18 mouse cellular contexts compared by ENCODE assay signal in genomic region chr13:117165071-117165470, GRCm38 (mm10). TPM values are rescaled to one million over a fixed set of nuclear protein-coding genes. Genes with fewer than 3 reads are reported as not detected.
DNase-seq lines count a peak whose midpoint lies in the region; ATAC-seq and TF ChIP-seq lines count a peak whose summit lies in the region.
"Had no signal": no experiment of that assay in that cellular context is flagged by ENCODE, and none has a peak within 500 bp of the region (broad histone marks: within the 10 kb centered on the region; RNA-seq: fewer than 3 reads in every experiment).

No protein-coding gene starts in this region.

- TF ChIP-seq CTCF in lung, postnatal 0 days (IDR thresholded peaks at IDR 0.05) = peak; percentile 15; the same call in 1 of the 2 replicates

- no peak overlapping the region for H3K4me3 ChIP-seq in lung, postnatal 0 days (ENCODE audit: low read depth, low read length)
- H3K4me3 ChIP-seq: heart, embryonic 12.5 days; liver, embryonic 13.5 days had no signal

- no peak overlapping the region for H3K9ac ChIP-seq in lung, postnatal 0 days (replicated peaks; ENCODE audit: low read depth)
- H3K9ac ChIP-seq: forebrain, postnatal 0 days; heart, embryonic 12.5 days; liver, embryonic 13.5 days had no signal

- ATAC-seq in lung, postnatal 0 days = no peak
- ATAC-seq: forebrain, postnatal 0 days; inflammation-experienced regulatory T-cells, adult 6 months had no signal

- no peak overlapping the region for H3K27ac ChIP-seq in lung, postnatal 0 days (ENCODE audit: low read length)
- H3K27ac ChIP-seq: liver, embryonic 13.5 days had no signal

- no peaks in the 10 kb centered on the region for H3K36me3 ChIP-seq in lung, postnatal 0 days (ENCODE audit: insufficient read depth, low read length)
- H3K36me3 ChIP-seq: heart, embryonic 12.5 days; liver, embryonic 13.5 days had no signal

- no peaks in the 10 kb centered on the region for H3K27me3 ChIP-seq in lung, postnatal 0 days (replicated peaks; ENCODE audit: insufficient read depth, low read length)
- H3K27me3 ChIP-seq: heart, embryonic 12.5 days; liver, embryonic 13.5 days had no signal

- no peak for TF ChIP-seq EP300 in lung, postnatal 0 days (IDR thresholded peaks at IDR 0.05)

- no peaks in the 10 kb centered on the region for H3K4me1 ChIP-seq in lung, postnatal 0 days (ENCODE audit: insufficient read depth, low read depth, low read length)
- H3K4me1 ChIP-seq: heart, embryonic 12.5 days; liver, embryonic 13.5 days had no signal

- peak; percentile 3 to 15 for DNase-seq in cerebellum, postnatal 10 days
- no peak for DNase-seq in cerebellum, postnatal 14 days
- DNase-seq in lung, postnatal 0 days (ENCODE audit: low spot score) = no peak
- no peak for DNase-seq in lung, postnatal 4 days
- DNase-seq in R1 (ENCODE audit: low read depth, low spot score) = peak; percentile 19
- DNase-seq in naive thymus-derived CD4-positive, alpha-beta T cell, adult 2 months (ENCODE audit: low read depth) = peak; percentile 45
- no peak for DNase-seq in adrenal gland, postnatal 25 days
- DNase-seq in adrenal gland, postnatal 10 days = no peak
- DNase-seq: adrenal gland, postnatal 14 days; cerebellum, postnatal 36 days; forebrain, postnatal 0 days; gastrocnemius, postnatal 10 days; kidney, postnatal 14 days; left cerebral cortex, postnatal 4 days; liver, embryonic 13.5 days; midbrain, embryonic 14.5 days had no signal

- no peak overlapping the region for H3K4me2 ChIP-seq in lung, postnatal 0 days (replicated peaks; ENCODE audit: low read depth, low read length)
- H3K4me2 ChIP-seq: heart, embryonic 12.5 days; liver, embryonic 13.5 days had no signal

- 88% methylated on average over 8 of the region's 8 CpGs for WGBS in lung, postnatal 0 days

- H3K9me3 ChIP-seq in lung, postnatal 0 days (ENCODE audit: low read length) = no peaks in the 10 kb centered on the region
- H3K9me3 ChIP-seq: heart, embryonic 12.5 days; liver, embryonic 13.5 days had no signal

RNA-seq across cellular contexts. Expression of gene Emb, which starts 43.3 kb away (rescaled TPM):
- 67.0 and 78.3 TPM in 2 replicates for polyA plus RNA-seq in lung, postnatal 0 days (2015; fragmentation: Nextera tagmentation; extraction: Ambion mirVana)
- total RNA-seq in adrenal gland, postnatal 25 days (2021) = 122 and 134 TPM in 2 replicates
- total RNA-seq in adrenal gland, postnatal 10 days (2021) = 10 to 100 TPM; 30.4 to 35.0 TPM

RNA-seq across cellular contexts. Expression of gene Gm17509, which starts 55.8 kb away (rescaled TPM):
- 0.08 and 0.10 TPM in 2 replicates for polyA plus RNA-seq in lung, postnatal 0 days (2015; fragmentation: Nextera tagmentation; extraction: Ambion mirVana)
- not detected in 2 replicates for total RNA-seq in adrenal gland, postnatal 25 days (2021)
- under 1 TPM; 0.15 to 0.18 TPM for total RNA-seq in adrenal gland, postnatal 10 days (2021)
- total RNA-seq: adrenal gland, postnatal 14 days; gastrocnemius, postnatal 10 days had no signal
- polyA plus RNA-seq: liver, embryonic 13.5 days had no signal

Comparison
In these comparisons a context has a peak if more than half of its experiments do, and no peak if none do; other contexts are left out.
1. DNase-seq: peak in cerebellum, postnatal 10 days (2 of 2), R1 (single experiment) and naive thymus-derived CD4-positive, alpha-beta T cell, adult 2 months (single experiment); none in cerebellum, postnatal 14 days (0 of 2), lung, postnatal 0 days (single experiment), lung, postnatal 4 days (0 of 2), adrenal gland, postnatal 25 days (single experiment) and adrenal gland, postnatal 10 days (single experiment).